Mouse (Mus musculus): Measurements from ENCODE around the gene Smoc1.

The Smoc1 gene

DNA sequence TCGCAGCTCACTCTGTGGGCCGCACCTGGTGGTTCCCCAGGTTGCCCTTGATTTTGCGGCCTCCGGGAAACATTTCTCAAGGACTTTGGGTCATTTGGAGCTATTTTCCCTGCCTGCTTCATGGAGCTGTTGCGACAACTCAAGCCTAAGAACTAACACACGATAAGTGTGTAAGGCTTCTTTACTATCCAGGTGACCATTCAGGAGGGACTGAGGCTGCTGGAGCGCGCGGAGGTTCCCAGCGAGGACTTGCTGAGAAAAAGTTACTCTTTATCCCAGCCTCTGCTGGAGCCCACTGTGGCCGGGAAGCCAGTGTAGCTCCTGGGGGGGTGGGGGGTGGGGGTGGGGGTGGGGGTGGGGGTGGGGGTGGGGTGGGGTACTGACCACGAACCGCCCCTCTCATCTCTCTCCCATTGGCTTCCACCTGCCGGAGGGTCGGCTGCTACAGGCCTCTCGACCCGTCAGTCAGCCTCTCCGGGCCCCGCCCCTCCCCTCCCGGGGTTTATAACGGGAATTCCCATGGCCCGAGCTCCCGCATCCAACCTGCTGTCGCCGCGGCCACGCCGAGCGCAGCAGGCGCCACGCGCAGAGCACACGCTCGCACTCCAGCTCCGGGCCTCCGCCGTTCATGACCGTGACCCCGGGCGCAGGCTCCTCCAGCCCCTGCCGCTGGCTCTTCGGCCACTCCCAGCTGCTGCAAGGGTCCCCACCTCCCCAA is at the start of gene Smoc1:
Gene Smoc1 (plus strand): TSS at position 532 of the 718 bp plus-strand sequence.
- in situ Hi-C loops (cut with MboI, MseI): no loop called here

DNA sequence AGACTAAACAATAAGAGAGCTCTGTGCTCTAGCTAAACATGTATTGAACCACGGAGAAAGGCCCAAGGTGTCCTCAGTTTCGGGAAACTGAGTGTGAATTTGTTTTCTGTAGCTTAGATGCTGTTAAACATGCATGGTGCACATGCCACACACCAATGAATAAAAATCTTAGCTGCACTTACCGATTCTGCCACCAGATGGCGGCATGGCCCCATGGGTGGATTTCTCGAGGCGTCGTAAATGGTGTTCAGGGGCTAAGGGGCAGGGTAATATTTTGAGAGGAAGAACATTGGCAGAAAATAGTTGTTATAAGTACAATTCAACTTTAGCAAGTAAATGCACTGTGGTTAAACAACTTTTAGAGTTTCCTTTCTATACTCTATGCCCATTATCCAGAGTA is 44.3 kb upstream of the Smoc1 start:
- in situ Hi-C loops (cut with MboI, MseI): loop anchor here (5.0 kb wide), 1 partner anchor 200 kb away; no protein-coding TSS in a partner anchor

DNA sequence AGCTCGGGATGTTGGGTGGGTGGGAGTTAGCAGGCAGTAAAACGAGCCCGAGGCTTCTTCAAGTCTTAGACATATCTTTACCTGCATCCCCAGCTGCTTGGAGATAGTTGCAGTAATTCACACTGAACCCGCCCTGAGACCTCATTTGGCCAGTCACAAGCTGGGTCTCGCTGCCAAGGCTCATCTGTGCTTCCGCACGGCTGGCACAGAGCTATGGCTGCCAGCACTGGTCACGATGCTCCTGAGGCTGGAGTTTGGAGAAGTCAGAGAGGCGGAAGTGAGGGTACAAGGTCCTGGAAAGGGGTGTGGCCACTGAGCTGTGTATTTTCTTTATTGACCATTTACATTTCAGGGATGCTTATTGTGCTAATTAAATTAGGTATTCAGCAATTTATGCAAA is 42.9 kb upstream of the Smoc1 start:
- in situ Hi-C loops (cut with MboI, MseI): loop anchor here (5.0 kb wide), 1 partner anchor 199 kb away; no protein-coding TSS in a partner anchor

DNA sequence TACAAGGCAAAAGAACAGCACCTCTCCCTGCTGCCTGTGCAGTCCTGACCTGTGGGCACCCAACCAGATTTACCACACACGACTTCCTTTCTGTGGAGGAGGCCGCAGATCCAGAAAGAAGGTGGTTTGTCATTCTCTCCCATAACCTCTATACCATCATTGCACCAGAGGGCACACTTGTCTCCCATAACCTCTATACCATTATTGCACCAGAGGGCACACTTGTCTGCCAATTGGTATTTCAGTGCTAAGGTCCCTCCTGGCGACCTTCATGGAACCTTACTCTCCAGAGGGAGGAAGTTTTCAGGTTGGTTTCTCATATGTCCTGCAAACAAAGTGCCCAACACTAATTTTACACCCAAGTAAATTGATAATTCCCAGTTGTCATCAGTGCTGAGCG is 40.0 kb upstream of the Smoc1 start:
- in situ Hi-C loops (cut with MboI, MseI): no loop called here

DNA sequence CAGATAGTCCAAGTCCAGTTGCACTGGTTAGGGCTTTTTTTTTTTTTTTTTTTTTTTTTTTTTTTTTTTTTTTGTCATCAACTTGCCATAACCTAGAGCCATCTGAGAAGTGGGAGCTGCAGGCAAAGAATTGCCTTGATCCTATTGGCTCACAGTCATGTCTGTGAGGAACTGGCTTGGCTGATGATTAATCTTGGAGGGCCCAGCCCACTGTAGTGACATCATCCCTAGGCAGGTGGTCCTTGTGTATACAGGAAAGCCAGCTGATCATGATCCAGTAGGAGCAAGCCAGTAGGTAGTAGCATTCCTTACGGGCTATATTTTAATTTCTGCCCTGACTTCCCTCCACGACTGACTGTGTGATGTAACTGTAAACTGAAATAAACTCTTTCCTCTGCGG is 38.3 kb upstream of the Smoc1 start:
- in situ Hi-C loops (cut with MboI, MseI): no loop called here

DNA sequence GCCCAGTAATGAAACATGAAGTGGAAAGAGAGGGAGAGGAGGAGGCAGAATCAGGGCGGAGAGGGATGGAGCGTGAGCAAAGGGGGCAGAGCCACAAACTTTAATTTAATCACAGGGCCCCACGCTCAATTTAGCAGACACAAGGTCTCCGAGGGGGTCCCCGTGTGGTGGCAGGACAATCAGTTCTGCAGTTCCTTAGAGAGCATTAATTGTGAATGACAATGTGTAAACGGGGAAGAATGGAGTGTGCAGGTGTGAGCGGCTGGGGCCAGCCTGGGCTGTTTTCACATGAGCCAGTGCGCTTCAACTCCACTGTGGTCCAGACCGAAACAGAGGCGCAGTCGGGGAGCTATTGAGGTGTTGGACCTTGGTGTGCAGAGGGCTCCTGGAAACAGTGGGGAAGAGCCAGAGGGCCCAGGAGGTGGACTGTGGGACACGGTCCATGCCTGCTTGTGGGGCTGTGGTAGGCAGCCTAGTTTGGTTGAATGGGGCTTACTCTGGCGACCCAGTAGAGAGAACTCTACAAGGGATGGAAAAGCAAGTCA is 35.6 kb upstream of the Smoc1 start:
- in situ Hi-C loops (cut with MboI, MseI): no loop called here

DNA sequence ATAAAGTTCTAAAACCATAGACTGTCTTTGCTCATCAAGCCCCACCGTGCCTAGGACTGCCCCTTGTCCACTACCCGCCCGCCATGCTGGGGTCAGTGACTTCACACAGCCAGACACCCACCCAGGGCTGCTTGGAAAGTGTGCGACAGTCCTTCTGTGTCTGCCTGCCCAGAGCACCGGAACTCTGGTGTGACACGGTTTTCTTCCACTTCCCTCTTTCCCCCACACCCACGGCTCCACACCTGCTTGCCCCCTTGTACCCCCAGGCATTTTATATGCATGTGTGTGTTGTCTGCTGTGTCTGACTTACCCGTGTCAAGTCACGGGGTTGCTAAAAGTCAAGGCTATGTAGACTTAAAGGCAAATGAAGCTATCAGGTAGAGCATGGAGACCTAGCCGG is 34.8 kb upstream of the Smoc1 start:
- in situ Hi-C loops (cut with MboI, MseI): no loop called here

DNA sequence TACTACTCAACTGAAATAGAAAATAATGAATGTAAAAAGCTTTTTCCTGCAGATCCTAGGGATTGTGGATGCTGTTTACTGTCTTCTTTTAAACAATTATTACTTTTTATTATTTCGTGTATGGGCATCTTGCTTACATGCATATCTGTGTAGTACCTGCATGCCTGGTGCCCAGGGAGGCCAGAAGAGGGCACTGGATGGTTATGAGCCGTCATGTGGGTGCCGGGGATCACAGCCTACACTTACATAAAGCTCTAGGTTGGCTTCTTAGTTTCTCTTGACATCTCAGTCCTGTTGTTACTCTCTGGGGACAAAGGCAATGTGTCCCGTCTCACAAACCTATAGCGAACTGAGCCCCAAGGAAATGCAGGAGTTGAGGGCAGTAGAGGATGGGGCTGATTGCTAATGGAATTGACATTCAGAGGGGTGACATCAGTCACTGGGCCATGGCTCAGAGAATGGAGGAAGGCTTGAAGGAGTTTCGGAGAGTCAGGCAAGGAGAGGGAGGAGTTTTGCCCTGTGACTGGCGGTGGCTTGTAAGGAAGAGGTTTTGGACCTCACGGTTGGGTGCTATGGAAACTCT is 34.0 kb upstream of the Smoc1 start:
- in situ Hi-C loops (cut with MboI, MseI): no loop called here

DNA sequence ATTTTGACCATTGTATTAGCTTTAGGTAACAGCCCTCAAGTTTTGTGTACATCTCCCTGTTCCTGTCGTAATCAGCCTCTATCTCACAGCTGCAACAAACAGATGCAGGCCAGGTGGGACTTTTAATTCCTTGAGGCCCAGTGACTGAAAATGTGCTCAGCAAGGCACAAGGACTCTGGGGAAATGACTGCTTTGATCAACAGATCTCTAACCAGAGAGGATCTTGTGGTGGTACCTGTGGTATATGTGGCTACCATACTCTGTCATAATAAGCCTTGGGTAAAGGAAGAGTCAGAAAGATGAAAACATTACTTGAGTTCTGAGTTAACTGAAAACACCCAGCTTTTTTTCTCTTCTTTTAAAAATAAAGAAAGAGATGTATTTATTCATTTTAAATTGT is 32.8 kb upstream of the Smoc1 start:
- in situ Hi-C loops (cut with MboI, MseI): no loop called here

DNA sequence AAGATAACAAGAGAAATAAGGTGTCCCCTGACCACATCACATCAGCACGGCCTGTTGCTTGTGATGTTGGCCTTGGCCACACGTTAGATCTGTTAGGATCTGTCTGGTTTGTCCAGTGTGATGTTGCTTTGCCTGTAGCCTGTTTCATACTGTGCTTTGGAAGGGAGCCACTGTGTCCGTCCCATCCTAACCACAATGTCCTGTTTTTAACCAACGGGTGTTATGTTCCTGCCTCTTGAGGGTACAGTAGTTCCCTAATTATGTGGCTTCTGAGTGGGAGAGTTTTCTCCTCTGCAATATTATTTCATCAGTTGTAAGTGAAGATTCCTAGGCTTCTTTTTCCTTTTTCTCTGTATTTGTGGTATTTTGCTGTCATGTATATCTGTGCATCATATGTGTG is 31.3 kb upstream of the Smoc1 start:
- in situ Hi-C loops (cut with MboI, MseI): no loop called here

DNA sequence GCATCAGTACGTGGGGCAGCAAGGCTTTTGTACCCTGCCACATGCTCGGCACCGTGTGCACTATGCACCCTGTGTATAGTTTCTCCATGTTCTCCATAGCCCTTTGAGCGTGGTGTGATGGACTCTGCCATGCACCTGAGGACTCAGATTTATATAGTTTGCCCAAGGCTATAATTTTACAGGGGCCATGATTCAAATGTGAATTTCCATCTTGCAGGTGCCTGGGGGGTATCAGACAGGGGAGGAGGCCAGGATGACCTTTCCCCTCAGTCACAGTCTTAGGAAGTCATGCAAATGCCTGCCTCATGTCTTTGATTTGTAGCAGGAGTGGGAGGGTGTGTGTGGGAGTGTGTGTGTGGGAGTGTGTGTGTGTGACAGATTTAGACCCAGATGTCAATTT is 29.0 kb upstream of the Smoc1 start:
- in situ Hi-C loops (cut with MboI, MseI): no loop called here

DNA sequence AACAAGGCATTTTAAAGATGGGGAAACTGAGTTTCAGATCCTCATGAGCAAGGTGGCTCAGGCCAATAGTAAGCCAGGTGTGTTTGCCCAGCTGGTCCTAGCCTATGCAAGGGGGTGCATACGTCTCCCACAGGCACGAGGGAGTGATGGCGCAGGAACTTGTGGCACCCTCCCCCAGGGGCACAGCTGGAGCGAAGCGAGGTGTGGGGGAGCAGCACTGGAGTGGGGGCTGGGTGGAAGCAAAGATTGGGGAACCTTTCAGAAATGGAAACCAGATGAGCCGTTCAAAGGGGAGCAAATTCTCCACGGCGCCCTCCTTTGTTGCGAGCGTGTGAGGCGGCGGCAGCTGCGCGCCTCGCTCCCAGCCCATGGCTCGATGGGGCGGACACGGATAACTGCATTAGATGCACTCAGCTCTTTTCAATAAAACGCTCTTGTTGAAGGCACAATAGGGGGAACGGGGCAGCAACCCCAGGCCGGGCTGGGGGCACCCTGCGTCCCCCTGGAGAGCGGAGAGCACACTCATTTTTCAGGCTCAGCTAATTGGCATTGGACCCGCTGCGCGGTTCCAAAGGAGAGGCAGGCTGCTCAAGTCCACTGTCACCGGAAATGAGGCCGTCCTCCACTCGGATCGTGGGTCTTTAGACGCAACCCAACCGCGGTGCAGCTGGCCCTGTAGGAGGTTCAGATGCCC is 27.9 kb upstream of the Smoc1 start:
- in situ Hi-C loops (cut with MboI, MseI): no loop called here

DNA sequence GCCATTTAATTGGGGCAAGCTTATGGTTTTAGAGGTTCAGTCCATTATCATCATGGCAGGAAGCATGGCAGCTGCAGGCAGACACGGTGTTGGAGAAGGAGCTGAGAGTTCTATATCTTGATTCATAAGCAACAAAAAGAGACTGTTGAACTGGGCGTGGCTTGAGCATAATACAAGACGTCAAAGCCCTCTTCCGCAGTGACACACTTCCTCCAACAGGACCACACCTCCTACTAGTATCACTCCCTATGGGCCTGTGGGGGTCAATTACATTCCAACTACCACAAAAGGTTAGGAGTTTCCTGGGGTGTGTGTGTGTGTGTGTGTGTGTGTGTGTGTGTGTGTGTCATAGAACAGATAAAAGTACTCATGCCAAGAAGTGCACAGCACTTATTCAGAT is 25.7 kb upstream of the Smoc1 start:
- in situ Hi-C loops (cut with MboI, MseI): no loop called here

DNA sequence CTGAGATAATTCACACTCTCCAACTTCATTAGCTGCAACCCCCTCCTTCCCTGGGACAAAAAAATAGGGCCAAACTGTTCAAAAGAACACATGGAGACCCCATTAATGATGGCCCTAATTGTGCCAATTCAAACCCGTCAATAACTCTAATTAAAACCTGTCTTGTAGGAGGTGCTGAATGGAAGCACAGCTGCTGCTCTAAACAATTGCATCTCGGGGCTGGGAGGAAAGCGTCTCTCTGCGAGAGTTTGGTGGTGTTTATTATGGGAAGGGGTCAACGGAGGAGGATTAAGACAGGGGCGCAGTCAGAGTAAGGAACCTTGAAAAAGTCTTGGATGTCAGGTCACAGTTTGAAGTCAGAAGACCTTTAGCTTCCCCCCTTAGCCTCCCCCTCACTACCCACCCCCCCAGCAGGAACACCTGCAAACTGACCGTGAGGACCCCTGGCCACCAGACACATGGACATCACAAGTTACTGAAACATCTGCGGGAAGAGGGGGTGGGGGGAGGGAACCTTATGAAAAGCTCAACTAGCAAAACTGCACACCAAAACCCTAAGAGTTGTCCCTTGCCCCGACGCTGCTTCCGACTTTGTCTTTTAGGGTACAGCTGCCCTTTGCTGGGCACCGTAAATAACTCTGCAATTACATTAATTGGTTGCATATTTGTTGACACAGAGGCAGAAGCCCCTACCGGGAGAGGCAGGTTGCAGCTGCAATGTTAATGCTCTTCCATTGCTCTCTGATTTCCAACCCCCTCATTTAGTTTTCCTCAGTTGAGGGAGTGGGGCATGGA is 23.6 kb upstream of the Smoc1 start:
- in situ Hi-C loops (cut with MboI, MseI): no loop called here

DNA sequence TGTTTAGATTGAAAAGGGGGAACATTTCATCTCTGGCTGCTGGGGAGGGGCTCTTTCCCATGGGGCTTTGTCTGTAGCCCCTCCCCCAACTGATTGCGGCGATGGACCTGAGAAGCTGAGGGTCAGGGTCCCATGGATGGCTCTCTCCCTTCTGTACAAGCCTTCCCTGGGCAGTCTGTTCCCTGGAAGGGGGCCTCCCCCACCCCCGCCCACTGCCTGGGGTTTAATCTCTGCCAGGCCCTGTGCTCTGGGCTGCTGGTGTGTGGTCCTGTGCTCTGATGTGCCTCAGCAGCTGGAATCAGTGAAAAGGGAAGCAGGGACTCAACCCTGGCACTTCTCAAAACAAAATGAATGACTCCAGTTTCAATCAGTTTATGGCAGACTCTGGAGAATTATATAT is 16.8 kb upstream of the Smoc1 start:
- in situ Hi-C loops (cut with MboI, MseI): no loop called here

DNA sequence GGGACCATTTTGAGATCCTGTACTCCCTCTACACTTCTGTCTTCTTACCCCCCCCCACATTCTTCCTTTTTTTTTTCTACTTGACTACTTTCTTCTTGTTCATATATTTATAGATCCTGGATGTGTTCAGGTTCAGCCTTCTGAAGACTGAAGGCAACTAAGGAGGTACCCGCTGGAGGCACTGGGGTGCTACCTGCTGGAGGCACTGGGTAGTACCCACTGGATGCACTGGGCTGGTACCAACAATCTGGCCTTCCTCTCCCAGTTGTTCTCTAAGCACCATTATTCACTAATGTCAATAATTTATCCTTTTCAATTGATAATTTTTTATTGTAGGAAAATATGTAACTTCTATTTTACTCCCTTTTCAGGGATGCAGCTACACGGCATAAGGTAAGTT is 14.6 kb upstream of the Smoc1 start:
- in situ Hi-C loops (cut with MboI, MseI): no loop called here

DNA sequence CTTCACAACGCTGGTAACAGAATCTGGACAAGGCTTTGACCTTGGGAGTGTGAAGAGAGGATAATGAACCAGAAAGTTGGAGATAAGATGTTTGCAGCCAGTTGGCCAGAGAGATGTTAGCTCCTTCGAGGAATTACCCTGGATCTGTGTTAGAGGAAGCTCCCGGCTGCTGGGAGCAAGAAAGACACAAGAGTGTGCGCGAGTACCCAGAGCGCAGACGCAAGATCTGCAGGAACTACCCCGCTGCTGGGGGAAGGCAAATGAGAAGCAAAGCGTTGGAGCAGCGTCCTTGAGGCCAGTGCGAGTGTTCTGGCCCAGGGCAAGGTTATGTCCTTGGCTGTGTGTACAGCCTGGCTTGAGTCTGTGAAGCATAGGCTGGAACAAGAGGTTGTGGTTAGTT is 13.1 kb upstream of the Smoc1 start:
- in situ Hi-C loops (cut with MboI, MseI): no loop called here

DNA sequence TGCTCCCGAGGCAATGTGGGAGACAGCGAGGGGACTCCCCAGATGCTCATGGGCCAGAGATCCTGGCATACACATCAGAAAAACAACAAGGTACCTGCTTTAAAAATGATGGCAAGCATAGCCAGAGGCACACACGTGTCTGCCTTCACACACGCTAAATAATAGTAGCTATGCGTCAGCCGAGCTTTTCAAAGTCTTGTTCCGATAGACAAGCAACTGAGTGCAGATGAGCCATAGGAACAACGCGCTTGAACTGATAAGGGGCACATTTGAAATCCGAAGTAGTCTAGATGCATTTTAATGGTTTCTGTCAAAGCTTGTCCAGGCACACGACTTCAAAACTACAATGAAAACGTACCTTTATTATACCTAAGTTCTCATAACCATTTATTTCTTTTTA is 9.0 kb upstream of the Smoc1 start:
- in situ Hi-C loops (cut with MboI, MseI): no loop called here

DNA sequence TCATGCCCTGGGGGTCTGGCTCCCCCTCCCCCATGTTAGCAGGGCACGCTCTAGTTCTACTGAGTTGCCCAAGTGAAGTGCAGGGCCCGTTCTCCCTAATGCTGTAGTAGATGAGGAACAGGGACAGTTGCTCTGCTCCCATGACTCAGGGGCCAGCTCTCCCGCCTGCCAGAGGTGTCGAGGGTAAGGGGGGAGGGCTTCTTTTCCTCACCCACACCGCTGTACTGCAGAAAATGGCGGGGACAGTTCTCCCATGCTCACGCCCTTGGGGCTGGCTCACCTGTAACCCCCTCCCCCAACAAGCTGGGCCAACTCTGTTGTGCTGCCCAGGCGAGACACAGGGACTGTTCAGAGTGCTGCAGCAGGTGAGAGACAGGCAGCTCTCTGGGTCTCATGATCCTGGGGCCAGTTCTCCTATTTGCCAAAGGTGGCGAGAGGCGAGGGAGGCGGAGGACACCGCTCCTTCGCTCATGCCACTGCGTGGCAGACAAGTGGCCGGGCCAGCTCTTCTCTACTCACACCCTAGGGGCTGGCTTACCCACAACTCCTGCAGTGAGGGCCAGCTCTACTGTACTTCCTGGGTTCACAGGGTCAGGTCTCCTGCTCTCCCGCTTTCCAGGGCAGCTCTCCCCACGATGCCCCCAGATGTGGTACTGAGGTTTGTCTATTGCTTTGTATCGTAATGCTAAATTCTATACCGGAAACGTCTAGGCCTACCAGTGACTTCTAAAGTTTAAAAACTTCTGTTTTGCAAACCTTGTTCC is 7.9 kb upstream of the Smoc1 start:
- in situ Hi-C loops (cut with MboI, MseI): no loop called here

DNA sequence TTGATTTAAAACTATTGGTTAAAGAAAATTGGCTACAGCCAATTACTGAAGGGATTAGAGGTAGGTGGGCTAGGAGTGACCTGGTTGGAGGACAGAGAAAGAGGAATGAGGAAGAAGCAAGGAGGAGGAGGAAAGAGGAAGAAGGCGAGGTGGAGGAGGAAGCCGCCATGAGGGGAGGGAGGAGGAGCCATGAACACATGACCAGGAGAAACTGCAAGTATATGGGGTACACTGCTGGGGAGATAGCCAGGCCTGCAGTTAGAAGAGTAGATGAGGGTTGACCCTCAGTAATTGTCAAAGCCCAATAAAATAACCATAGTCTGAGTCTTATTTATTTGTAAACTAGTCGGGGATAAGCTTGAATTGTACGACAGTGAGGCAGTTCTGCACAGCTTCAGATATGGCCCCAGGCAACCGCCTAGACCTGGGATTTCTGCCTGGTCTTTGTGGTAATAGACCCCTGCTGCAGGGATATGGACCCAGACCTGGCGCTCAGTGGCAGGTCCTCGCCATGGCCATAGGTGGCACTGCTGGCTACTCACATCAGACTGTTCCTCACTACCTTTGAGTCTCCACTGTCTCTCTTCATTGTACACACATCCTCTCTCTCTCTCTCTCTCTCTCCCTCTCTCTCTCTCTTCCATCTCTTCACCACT is 7.2 kb upstream of the Smoc1 start:
- in situ Hi-C loops (cut with MboI, MseI): no loop called here

DNA sequence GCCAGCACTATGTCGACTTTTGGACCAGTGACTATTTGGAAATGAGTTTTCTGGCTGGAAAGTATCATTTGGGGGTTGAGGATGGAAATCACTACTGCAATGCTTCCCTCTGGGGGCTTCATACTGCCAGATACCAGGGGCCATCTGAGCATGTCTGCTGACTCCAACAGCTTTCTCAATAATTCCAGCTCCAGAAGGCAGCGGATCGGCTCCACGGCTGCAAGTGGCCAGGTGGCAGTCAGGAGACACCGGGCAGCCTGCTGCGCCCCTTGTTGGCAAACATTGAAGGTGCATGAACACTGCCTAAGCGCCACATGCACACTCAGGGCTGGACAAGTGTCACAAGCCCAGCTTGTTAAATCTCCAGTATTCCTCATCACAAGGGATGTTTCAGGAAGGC is 2.2 kb upstream of the Smoc1 start:
- in situ Hi-C loops (cut with MboI, MseI): no loop called here

Data from regulatory T cell (primary cell).